Mouse (Mus musculus): ENCODE results near the gene Tbrg1. TPM values are rescaled to one million over a fixed set of nuclear protein-coding genes. Genes with fewer than 3 reads are reported as not detected.
A peak's percentile ranks its signal among the peaks of the same experiment; 100 is the strongest.

The Tbrg1 gene
- polyA plus RNA-seq, 1 experiment from 2014 or later, result 59.7 TPM

- no peaks in the 10 kb centered on the region for H3K27me3 ChIP-seq (ENCODE audit: insufficient read depth, low read length)
- H3K4me3 ChIP-seq (ENCODE audit: low read depth, low read length), result no peak overlapping the region
- no peak for ATAC-seq
- H3K27ac ChIP-seq (ENCODE audit: low read depth), result no peak overlapping the region
- WGBS (ENCODE audit: insufficient replicate concordance), result 53% methylated on average over 2 of the region's 2 CpGs
- H3K36me3 ChIP-seq (replicated peaks; ENCODE audit: insufficient read depth, low read length), result 0 out of 2 replicates have a peak, but pooled peaks cover 3% of the 10 kb centered on the region
- no peaks in the 10 kb centered on the region for H3K9me3 ChIP-seq (ENCODE audit: low read length)
- TF ChIP-seq EP300 (IDR thresholded peaks at IDR 0.05; ENCODE audit: low read depth) (no peak), CTCF (IDR thresholded peaks at IDR 0.05; ENCODE audit: low read depth) (peak; percentile 87)
- no peak overlapping the region for H3K4me2 ChIP-seq (ENCODE audit: low read depth, low read length)
- no peak overlapping the region for H3K9ac ChIP-seq (replicated peaks)
- DNase-seq, result peak; percentile 31
- peaks cover 13% of the 10 kb centered on the region for H3K4me1 ChIP-seq (ENCODE audit: insufficient read depth)
These were observed 40.3 kb downstream of the Tbrg1 start for GRCm38 (mm10) chr9:37616770-37617169.

- Histone ChIP-seq H3K9me3 (ENCODE audit: low read length) (no peaks in the 10 kb centered on the region), H3K36me3 (replicated peaks; ENCODE audit: insufficient read depth, low read length) (0 out of 2 replicates have a peak, but pooled peaks cover 3% of the 10 kb centered on the region), H3K4me1 (ENCODE audit: insufficient read depth) (peaks cover 13% of the 10 kb centered on the region), H3K4me2 (ENCODE audit: low read depth, low read length) (no peak overlapping the region), H3K27me3 (ENCODE audit: insufficient read depth, low read length) (no peaks in the 10 kb centered on the region), H3K4me3 (ENCODE audit: low read depth, low read length) (no peak overlapping the region), H3K27ac (ENCODE audit: low read depth) (no peak overlapping the region), H3K9ac (replicated peaks) (no peak overlapping the region)
- WGBS (ENCODE audit: insufficient replicate concordance), result 76% methylated on average over 5 of the region's 5 CpGs
- TF ChIP-seq EP300 (IDR thresholded peaks at IDR 0.05; ENCODE audit: low read depth) (no peak), CTCF (IDR thresholded peaks at IDR 0.05; ENCODE audit: low read depth) (no peak)
- DNase-seq (no peak), ATAC-seq (no peak)
These were observed 41.9 kb downstream of the Tbrg1 start for GRCm38 (mm10) chr9:37615220-37615619.

DNA sequence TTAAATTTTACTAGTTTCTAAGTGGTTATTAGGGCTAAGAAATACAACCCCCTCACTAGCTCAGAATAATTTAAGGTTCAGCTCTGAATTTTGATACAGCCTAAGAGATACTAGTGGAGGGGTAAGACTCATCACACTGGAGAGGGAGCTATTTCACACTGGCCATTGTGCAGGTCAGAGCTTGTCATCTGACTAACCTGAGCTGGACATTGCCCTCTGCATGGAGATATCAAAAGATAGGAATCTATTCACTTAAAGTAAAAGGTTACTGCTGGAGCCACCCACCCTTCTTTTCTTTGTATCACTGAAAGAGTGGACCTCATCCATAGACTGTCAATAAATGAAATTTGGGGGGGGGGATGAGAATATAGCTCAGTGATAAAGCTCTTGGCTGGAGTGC lies 42.8 kb downstream of the Tbrg1 start:
- Histone ChIP-seq H3K4me1 (ENCODE audit: insufficient read depth) (peaks cover 13% of the 10 kb centered on the region), H3K4me2 (ENCODE audit: low read depth, low read length) (peak overlapping the region; percentile 79), H3K36me3 (replicated peaks; ENCODE audit: insufficient read depth, low read length) (no peaks in the 10 kb centered on the region), H3K27me3 (ENCODE audit: insufficient read depth, low read length) (no peaks in the 10 kb centered on the region), H3K9me3 (ENCODE audit: low read length) (no peaks in the 10 kb centered on the region), H3K9ac (replicated peaks) (no peak overlapping the region; the same call in 1 of the 2 replicates), H3K27ac (ENCODE audit: low read depth) (peak overlapping the region; percentile 63; the same call in 1 of the 2 replicates), H3K4me3 (ENCODE audit: low read depth, low read length) (no peak overlapping the region)
- TF ChIP-seq CTCF (IDR thresholded peaks at IDR 0.05; ENCODE audit: low read depth) (no peak), EP300 (IDR thresholded peaks at IDR 0.05; ENCODE audit: low read depth) (no peak)
- ATAC-seq (no peak), DNase-seq (no peak)

- Histone ChIP-seq H3K9me3 (ENCODE audit: low read length) (no peaks in the 10 kb centered on the region), H3K9ac (replicated peaks) (peak overlapping the region; percentile 59), H3K36me3 (replicated peaks; ENCODE audit: insufficient read depth, low read length) (no peaks in the 10 kb centered on the region), H3K4me2 (ENCODE audit: low read depth, low read length) (peak overlapping the region; percentile 79), H3K27me3 (ENCODE audit: insufficient read depth, low read length) (no peaks in the 10 kb centered on the region), H3K27ac (ENCODE audit: low read depth) (peak overlapping the region; percentile 63), H3K4me1 (ENCODE audit: insufficient read depth) (peaks cover 13% of the 10 kb centered on the region), H3K4me3 (ENCODE audit: low read depth, low read length) (peak overlapping the region; percentile 62)
- TF ChIP-seq CTCF (IDR thresholded peaks at IDR 0.05; ENCODE audit: low read depth) (no peak), EP300 (IDR thresholded peaks at IDR 0.05; ENCODE audit: low read depth) (no peak)
- ATAC-seq (no peak), DNase-seq (no peak)
- 20% methylated on average over 6 of the region's 6 CpGs for WGBS (ENCODE audit: insufficient replicate concordance)
These were observed 43.2 kb downstream of the Tbrg1 start for GRCm38 (mm10) chr9:37613911-37614280.

GRCm38 (mm10) chr9:37613182-37613910 lies 43.8 kb downstream of the Tbrg1 start, which contains the start of gene Spa17:
Gene Spa17, minus strand, starts transcription at chr9:37613722.
- TF ChIP-seq CTCF (IDR thresholded peaks at IDR 0.05; ENCODE audit: low read depth), result no peak
- peak; percentile 80 for TF ChIP-seq EP300 (IDR thresholded peaks at IDR 0.05; ENCODE audit: low read depth)
- WGBS (ENCODE audit: insufficient replicate concordance), result under 1% methylated on average over 45 of the region's 45 CpGs

GRCm38 (mm10) chr9:37609558-37609957 lies 47.6 kb downstream of the Tbrg1 start:
- no peaks in the 10 kb centered on the region for H3K9me3 ChIP-seq (ENCODE audit: low read length)

More at GRCm38 (mm10) chr9:37613182-37613910, 43.8 kb downstream of the Tbrg1 start, which contains the start of gene Spa17:
- H3K4me1 ChIP-seq (ENCODE audit: insufficient read depth), result peaks cover 13% of the 10 kb centered on the region
- H3K4me3 ChIP-seq (ENCODE audit: low read depth, low read length), result peak within 1 kb of the TSS; percentile 62
- H3K9ac ChIP-seq (replicated peaks), result peak within 1 kb of the TSS; percentile 59
- H3K36me3 ChIP-seq (replicated peaks; ENCODE audit: insufficient read depth, low read length), result no peaks in the 10 kb centered on the region
- peak within 1 kb of the TSS; percentile 63 for H3K27ac ChIP-seq (ENCODE audit: low read depth)
- ATAC-seq, result peak; percentile 98
- no peaks in the 10 kb centered on the region for H3K9me3 ChIP-seq (ENCODE audit: low read length)
- DNase-seq, result peak; percentile 92
- peak within 1 kb of the TSS; percentile 79 for H3K4me2 ChIP-seq (ENCODE audit: low read depth, low read length)
- no peaks in the 10 kb centered on the region for H3K27me3 ChIP-seq (ENCODE audit: insufficient read depth, low read length)

More at GRCm38 (mm10) chr9:37609558-37609957, 47.6 kb downstream of the Tbrg1 start:
- Histone ChIP-seq H3K27ac (ENCODE audit: low read depth) (no peak overlapping the region), H3K36me3 (replicated peaks; ENCODE audit: insufficient read depth, low read length) (no peaks in the 10 kb centered on the region), H3K4me1 (ENCODE audit: insufficient read depth) (peaks cover 13% of the 10 kb centered on the region), H3K9ac (replicated peaks) (no peak overlapping the region), H3K27me3 (ENCODE audit: insufficient read depth, low read length) (no peaks in the 10 kb centered on the region), H3K4me2 (ENCODE audit: low read depth, low read length) (no peak overlapping the region), H3K4me3 (ENCODE audit: low read depth, low read length) (no peak overlapping the region)
- 63% methylated on average over 4 of the region's 4 CpGs for WGBS (ENCODE audit: insufficient replicate concordance)
- ATAC-seq (no peak), DNase-seq (no peak)
- TF ChIP-seq EP300 (IDR thresholded peaks at IDR 0.05; ENCODE audit: low read depth) (no peak), CTCF (IDR thresholded peaks at IDR 0.05; ENCODE audit: low read depth) (no peak)
